Mouse (Mus musculus): ENCODE measurements around the gene Col18a1.
A peak's percentile ranks its signal among the peaks of the same experiment; 100 is the strongest.

Col18a1 gene

DNA sequence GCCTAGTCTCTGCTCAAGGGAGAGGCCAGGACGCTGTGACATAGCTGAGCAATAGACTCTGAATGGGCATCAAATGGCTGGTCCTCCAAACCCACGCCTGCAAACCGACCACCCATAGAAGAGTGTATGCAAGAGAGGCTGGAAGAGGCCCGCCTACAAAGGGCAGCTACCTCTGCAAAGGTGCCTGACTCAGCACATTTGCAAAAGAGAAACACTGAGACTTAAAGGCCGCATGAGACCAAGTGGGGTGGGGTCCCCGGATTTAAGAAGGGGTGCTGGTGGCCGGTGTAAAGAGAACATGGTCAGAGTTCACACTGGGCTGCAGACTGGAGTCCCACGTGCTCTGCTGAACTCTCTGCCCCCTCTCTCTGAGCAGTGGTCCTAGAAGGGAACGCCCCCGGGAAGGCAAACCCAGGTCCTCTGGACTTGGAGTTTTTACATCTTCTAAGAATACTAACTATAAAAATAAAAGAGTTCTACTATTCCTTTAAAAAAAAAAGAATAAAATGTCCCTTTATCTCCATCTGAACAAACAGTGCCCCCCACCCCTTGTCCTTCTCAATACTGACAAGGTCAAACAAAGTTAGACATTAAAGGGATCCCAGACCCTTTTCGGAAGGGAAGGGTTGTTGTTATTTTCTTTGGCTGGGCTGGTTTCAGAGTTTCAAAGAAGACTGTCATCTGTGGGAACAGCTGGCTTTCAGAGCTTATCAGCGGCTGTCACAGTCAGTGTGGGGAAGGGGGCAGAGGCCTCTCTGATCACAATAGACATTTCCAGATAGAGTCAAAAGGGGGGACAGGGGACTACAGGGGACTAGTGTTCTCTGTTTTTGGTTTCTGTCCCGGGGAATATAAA, 32.2 kb downstream of the Col18a1 start:
- DNase-seq: no peak

- DNase-seq: no peak
These were observed 34.2 kb downstream of the Col18a1 start for GRCm38 (mm10) chr10:77132118-77132517.

DNA sequence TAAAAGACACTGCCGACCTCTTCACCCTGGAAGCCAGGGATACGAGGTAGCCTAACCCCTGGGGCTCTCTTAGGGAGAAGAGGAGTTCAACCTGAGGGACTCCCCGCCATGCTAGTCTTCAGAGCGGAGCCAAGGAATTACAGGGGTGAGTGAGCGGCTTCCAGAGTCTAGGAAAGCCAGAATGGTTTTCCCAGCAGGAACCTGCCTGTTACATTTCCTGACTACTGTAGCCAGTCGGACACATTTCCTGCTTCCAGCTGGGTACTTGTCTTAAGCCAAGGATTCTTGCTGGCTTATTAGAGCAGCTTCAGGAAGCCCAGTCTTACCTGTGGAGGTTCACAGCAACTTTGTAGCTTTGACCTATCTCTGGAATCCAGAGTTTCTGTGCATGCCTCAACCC, 34.8 kb downstream of the Col18a1 start:
- no peak for DNase-seq

GRCm38 (mm10) chr10:77130561-77131240, 35.6 kb downstream of the Col18a1 start:
- DNase-seq: peak; percentile 74 to 82

GRCm38 (mm10) chr10:77129637-77130410, 36.5 kb downstream of the Col18a1 start:
- no peak for DNase-seq

GRCm38 (mm10) chr10:77127926-77128325, 38.4 kb downstream of the Col18a1 start:
- no peak for DNase-seq

DNA sequence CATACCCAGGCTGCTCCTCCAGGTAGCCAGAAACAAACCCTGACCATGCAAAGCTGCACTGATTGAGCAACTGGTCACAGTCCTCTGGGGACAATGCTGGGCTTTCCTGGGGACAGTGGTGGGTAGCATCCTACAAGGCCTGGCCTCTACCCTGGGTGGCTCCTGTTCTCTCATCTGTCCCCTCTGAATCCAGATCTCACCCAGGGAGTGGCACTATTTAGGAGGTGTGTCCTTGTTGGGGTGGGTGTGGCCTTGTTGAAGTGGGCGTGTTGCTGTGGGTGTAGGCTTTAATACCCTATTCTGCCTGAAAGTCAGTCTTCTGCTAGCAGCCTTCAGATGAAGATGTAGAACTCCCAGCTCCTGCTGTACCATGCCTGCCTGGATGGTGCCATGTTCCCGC, 39.8 kb downstream of the Col18a1 start:
- no peak for DNase-seq

DNA sequence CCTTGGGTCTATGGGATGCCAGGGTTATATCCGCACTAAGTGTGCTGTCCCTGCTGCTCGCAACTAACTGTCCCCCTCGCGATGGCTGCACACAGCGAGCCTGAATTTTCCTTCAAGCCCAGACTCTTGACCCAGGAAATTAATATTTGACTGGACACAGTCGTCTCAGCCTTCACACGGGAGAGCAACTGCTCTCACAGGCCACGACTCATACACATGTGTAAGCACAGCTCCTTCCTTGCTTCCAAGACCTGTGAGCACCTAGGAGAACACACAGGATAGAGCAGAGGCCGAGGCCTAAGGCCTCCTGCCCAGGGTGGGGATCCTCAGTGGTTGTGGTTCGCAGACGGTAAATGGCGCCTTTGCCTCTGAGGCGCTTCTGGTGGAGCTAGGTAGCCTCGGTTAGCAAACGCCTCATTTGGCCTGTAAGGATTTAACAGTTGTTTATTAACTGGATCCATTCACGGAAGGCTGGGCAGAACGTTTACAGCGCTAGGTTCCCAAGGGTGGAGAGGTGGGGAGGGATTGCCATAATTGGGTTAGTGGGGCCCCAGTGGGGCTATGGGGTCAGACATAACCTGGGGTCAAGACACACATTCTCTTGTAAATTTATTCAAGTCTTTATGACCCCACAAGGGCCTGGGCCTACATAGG, 41.1 kb downstream of the Col18a1 start:
- no peak for DNase-seq

DNA sequence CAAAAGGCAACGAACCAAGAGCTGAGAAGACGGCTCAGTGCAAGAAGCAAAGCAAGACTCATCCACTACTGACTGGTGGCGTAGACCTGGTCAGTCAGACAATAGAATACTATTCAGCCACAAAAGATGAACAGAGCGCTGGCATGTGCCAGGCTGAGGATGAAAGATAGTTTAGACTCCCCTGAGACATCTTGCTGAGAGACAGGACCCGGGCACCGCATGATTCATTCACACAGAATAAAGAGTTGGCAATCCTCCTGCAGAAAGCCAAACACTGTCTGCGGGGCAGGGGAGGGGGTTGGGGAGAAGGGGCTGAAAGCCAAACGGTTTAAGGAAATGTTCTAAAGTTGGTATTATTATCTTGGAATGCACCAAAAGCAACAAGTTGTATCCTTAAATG, 42.4 kb downstream of the Col18a1 start:
- no peak for DNase-seq

DNA sequence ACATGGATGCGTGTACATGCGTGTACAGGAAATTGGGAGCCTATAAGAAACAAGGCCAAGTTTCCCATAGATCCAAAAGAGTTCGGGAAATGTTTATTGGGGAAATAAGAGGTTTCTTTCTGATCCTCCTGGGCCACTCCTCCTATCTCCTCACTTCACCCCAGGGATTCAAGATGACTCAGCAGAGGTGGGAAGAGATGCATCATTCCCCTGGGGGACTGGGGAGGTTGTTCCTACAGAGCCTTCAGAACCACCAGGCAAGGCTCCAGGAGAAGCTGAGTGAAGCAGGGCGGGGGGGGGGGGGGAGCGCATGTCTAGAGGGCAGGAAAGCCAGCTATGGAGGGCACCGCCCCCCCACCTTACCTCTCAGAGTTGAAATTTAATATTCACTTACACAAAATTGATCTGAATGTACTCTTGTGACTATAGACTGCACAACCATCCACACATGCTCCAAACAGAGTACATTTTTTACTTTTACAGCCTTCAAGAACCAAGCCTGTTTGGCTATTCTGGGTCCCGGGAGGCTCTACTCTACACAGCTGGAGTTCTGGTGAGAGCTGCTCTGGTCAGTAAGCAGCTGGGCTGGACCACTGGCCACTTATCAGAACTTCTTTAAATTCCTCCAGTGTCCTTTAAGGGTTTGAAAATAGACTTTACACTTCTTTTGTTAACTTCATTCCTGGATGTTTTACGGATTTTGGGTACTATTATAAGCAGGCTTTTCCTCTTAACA, 44.9 kb downstream of the Col18a1 start:
- no peak for DNase-seq

DNA sequence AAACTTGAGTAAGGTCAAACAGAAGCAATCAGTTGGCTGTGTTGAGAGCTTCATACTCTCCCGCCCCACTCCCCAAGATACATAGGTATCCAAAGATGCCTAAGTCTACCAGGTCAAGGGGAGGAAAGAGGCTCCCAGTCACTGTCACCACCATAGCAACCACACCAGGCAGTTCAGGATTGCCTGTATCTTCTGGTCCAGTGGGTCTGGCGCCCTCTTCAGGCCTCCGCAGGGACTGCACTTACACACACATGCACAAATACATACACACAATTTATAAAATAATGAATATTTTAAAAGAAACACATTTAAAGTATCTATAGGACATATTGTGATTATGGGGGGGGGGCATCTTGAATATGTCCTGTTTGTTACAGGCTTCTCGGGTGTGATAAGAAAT, 45.8 kb downstream of the Col18a1 start:
- no peak for DNase-seq

- DNase-seq: no peak
These were observed 46.9 kb downstream of the Col18a1 start for GRCm38 (mm10) chr10:77119437-77119836.

DNA sequence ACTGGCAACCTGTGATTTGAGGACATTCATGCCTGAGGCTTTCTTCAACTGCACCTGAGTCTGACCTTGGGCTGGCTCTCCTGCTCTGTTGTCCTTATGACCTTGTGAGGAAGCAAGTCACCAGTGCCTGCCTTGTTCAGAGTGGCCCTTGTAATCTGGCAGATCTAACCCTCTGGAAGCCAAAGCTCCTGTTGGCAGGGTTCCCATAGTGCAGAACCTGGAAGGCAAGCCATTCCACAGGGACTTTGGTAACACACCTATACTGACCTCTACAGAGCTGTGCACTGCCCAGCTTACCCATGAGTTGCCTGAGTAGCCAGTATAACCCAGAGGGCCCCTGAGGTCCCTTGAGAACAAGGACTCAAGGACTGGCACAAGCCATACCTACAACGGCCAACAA, 48.0 kb downstream of the Col18a1 start:
- no peak for DNase-seq

DNA sequence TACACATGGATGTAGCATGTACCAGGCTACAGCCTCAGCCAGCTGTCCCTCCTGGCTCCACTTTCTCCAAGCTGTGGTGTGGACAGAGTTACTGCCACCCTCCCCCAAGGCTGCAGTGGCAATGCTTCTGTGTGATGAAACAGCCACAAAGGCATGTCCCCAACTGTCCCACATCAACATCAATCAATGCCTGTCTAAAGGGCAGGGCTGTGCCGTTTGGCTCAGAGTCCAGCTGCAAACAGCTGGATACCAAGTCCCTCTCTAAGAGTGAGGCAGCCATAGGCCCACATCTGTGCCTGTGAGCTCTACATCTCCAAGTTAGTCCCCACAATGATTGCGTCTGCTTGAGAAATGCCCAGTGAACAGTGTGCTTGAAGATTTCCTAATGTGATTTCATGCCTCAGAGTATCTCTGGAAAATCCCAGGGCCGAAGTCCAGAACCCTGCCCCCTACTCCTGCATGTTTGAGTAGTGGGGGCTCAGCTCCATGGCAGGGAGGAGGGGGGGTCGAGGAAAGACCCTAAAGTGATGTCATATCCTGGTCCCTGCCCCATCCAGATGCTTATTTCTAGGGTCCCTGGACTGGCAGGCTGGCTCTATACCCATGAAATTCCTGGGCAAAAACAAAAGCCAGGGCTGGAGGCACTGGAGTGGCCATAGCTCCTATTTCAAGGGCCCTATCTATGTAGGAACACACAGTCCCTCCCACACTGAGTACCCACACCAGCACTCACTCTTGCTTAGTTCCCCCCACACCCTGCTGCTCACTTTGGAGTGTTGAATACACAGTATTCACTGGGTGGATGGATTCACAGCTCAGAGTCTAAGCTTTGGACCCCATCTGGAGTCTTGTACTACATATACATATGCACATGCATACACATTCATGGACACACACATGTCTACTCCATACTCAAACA, 49.6 kb downstream of the Col18a1 start:
- DNase-seq: no peak

- no peak for DNase-seq
These were observed 52.7 kb downstream of the Col18a1 start for GRCm38 (mm10) chr10:77113489-77114240.

DNA sequence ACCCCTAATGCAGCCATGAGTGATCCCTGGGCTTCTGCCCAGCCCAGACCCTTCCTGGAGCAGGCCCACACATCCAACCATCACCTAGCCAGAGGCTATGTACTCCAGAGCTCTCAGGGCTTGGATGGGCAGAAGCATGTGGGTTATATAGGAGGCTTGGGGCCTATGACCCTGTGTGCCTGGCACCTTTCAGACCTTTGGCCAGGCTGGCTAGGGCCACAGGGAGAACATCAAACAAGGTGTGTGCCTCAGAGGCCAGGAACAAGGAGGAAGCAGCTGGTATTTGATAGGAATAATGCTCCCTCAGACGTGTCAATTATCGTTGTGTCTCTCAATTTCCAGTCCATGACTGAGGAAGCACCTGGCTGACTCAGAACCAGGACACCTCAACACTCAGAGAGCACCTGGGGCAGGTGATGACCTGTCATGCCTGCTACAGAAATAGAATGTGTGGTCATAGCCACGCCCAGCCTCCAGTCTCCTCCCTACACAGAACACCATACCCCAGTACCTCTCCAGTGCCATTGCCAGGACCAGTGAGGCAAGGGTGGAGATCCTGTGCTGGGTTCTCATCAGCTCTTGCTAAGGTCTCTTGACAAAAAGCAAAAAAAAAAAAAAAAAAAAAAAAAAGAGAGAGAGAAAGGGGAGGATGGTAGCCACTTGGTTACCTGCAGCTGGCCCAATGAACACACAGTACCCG, 54.6 kb downstream of the Col18a1 start:
- no peak for DNase-seq

GRCm38 (mm10) chr10:77110843-77111242, 55.5 kb downstream of the Col18a1 start:
- DNase-seq: no peak

DNA sequence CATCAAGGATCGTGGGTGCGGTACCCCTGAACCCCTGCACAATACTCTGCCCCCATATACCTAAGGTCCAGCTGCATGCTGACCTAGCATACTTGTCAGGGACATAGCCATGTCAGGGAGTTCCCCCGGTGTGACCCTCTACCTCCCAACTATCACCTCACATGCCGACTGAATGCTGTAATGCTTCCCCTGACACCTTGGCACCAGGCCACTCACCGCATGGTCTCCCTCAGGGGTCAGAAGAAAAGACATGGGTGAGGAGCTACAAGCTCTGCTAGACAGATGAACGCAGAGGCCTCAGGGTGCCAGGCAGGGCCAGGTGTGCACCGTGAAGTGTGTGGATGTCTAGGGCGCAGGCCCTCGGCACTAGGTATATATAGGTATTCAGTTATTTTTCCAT, 56.3 kb downstream of the Col18a1 start:
- DNase-seq: no peak

DNA sequence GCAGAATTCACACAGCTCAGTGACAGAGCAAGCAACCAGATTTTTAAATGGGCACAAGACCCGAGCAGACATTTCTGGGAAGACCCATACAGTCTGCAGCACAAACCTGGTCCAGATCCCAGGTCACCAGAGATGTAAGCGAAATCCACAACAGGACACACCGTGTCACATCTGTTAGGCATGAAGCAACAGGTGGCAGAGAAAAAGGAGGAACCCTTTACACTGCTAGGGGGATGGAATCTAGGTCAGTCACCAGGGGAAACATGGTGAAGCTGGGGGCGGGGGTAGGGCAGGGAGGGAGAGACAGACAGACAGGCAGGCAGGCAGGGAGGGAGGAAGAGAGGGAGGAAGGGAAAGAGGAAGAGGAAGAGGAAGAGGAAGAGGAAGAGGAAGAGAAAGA, 58.2 kb downstream of the Col18a1 start:
- DNase-seq: no peak

DNA sequence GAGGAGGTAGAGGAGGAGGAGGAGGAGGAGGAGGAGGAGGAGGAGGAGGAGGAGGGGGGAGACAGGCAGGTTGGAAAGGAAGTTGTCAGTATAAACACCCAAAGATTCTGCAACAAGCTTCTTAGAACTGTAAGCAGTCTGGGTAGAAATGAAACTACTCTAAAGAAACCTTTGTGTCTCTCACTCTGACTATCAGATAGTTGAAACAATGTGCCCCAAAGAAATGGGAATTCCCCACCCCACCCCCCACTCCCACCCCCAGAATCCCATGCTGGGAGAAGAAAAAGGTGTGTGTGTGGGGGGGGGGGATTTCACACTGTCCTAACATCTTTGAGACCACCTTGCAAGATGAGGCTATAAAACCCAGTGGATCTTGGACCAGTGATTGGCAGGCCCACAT, 62.0 kb downstream of the Col18a1 start:
- no peak for DNase-seq
